Mouse (Mus musculus) limb, embryonic 14.5 days (tissue): Measurements from ENCODE around the gene Trak1. TPM values are rescaled to one million over a fixed set of nuclear protein-coding genes. Genes with fewer than 3 reads are reported as not detected.

ENCODE experiments used
- ATAC-seq: fragments of 200-750 bp; cut with Nextera tagmentation; 2 replicates; pipeline ENCODE4 v1.8.0; 2017; ENCODE audit warnings: low read depth, moderate number of reproducible peaks, moderate TSS enrichment; ENCODE audit not compliant: low FRiP score
- DNase-seq: peaks from one replicate; pipeline ENCODE4 v3.0.0-alpha.2; 2015; ENCODE audit warnings: low spot score
- H3K27ac ChIP-seq: fragments of 300-500 bp; sonication (generic); replicated peaks from 2 replicates; pipeline ENCODE4 v1.5.1; 2014; ENCODE audit warnings: low read depth, mild to moderate bottlenecking, low read length, moderate library complexity, mixed read lengths
- H3K27me3 ChIP-seq: fragments of 300-500 bp; sonication (generic); 2 replicates; pipeline ENCODE4 v1.6.1; 2014; ENCODE audit warnings: low read length, mixed read lengths; ENCODE audit not compliant: control insufficient read depth, insufficient read depth
- H3K36me3 ChIP-seq: fragments of 300-500 bp; sonication (generic); 2 replicates; pipeline ENCODE4 v1.6.1; 2014; ENCODE audit warnings: mild to moderate bottlenecking, low read length, moderate library complexity, mixed read lengths; ENCODE audit not compliant: control insufficient read depth, insufficient read depth
- H3K4me1 ChIP-seq: fragments of 300-500 bp; sonication (generic); 2 replicates; pipeline ENCODE4 v1.6.1; 2014; ENCODE audit warnings: antibody characterized with exemption, low read length, mixed read lengths; ENCODE audit not compliant: control insufficient read depth, insufficient read depth
- H3K4me2 ChIP-seq: fragments of 300-500 bp; sonication (generic); replicated peaks from 2 replicates; pipeline ENCODE4 v1.6.1; 2014; ENCODE audit warnings: low read depth, mild to moderate bottlenecking, low read length, moderate library complexity; ENCODE audit not compliant: severe bottlenecking
- H3K4me3 ChIP-seq: fragments of 300-500 bp; sonication (generic); replicated peaks from 2 replicates; pipeline ENCODE4 v1.5.1; 2014; ENCODE audit warnings: low read length
- H3K9ac ChIP-seq: fragments of 300-500 bp; sonication (generic); 2 replicates; pipeline ENCODE4 v1.6.1; 2014; ENCODE audit warnings: mild to moderate bottlenecking, low read depth, low read length, moderate library complexity; ENCODE audit not compliant: severe bottlenecking
- H3K9me3 ChIP-seq: fragments of 300-500 bp; sonication (generic); 2 replicates; pipeline ENCODE4 v1.6.1; 2016; ENCODE audit warnings: low read length; ENCODE audit not compliant: control insufficient read depth
- POLR2A ChIP-seq: fragments of 200-500 bp; IDR thresholded peaks from 2 replicates; pipeline ENCODE4 v1.8.0; 2012; ENCODE audit warnings: inconsistent platforms, mild to moderate bottlenecking, moderate library complexity, borderline replicate concordance; ENCODE audit not compliant: insufficient read depth, insufficient read length; ENCODE audit errors: extremely low read depth
- WGBS: fragments of 180-500 bp; shearing (Covaris S2); extraction: QIAGEN DNeasy Blood & Tissue Kit; methylation state at CpG from one replicate; pipeline ENCODE4 v1.1.7; 2014; 5-methylcytosine and 5-hydroxymethylcytosine counted together
- polyA plus RNA-seq, 2 experiments: library from polyadenylated mRNA; depleted of rRNA in 1 of 2; stranded (reverse) in 1 of 2; unstranded in 1 of 2; fragments of >200 nt; fragmentation: Nextera tagmentation in 1 of 2; extraction: Ambion mirVana in 1 of 2; gene quantifications; 2 replicates each; pipeline versions ENCODE4 v1.2.1 to v1.2.3; 2012 to 2014

Gene Trak1
- polyA plus RNA-seq, 2 experiments = 20.8 to 31.2 TPM

DNA sequence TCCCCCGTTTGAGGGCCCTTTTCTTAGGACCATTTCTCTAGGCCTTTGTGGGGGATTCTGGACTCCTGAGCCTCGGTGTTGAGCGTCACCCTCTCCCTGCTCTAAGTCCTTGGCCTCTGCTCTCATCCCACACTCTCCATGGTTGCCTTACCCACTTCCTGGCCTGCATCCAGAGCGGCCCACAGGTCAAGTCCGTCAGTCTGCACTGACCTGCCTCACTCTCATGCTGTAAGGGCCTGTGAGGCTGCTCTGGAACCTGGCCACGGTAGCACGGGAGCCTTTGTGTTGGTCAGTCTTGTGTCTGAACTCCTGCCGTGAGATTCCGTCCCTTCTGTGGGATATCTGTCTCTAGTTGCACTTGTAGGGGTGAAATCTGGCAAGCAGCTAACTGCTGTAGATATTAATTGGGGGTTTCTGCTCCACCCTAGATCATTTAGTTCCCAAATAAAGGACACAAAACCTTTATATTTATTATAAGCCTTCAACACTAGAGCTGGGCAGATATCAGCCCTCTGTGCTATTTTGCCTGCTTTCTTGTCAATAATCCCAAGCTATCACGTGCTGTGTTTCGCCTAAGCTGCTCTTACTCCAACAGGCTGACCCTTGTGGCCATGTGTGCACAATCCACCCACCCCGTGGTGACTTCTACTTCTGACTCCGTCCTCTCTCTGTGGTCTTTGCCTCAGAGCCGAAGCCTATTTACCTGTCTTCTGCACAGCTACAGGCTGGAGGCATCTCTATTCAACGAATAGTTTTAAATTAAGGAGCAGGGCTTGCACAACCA lies 136.6 kb downstream of the Trak1 start:
- H3K9me3 ChIP-seq = no peaks in the 10 kb centered on the region
- no peak overlapping the region for H3K9ac ChIP-seq
- no peak for ATAC-seq
- no peak overlapping the region for H3K27ac ChIP-seq
- no peaks in the 10 kb centered on the region for H3K27me3 ChIP-seq
- no peak for TF ChIP-seq POLR2A
- peaks cover 11% of the 10 kb centered on the region; the same call in 1 of the 2 replicates for H3K4me1 ChIP-seq
- DNase-seq = no peak
- no peak overlapping the region for H3K4me2 ChIP-seq
- 84% methylated on average over 15 of the region's 15 CpGs for WGBS
- H3K36me3 ChIP-seq = no peaks in the 10 kb centered on the region
- no peak overlapping the region for H3K4me3 ChIP-seq

DNA sequence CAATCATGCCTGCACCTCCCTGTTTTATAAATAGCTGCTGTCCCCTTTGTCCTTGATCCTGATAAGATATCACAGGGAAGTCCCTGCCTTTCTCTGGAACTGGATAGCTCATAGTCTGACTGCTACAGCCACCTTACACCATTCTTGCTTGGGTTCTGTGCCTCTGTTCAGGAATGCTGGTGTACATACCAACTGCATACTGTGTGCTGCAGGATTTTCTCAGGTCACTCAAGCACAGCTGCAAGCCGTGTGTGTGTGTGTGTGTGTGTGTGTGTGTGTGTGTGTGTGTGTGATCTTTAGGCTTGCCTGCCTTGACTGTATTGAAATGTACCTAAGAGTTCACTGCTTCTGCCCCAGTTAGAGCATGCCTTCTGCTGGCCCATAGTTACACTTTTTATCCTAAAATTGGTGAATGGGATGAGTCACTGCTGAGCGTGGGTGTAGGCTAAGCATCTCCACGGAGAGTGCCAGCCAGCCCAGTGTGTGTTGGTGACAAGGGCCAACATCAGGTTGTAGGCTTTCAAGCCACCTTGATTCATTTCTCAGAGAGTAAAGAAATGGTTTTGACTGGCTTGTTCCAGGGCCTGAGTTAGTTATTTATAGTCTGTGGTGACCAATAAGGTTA lies 138.1 kb downstream of the Trak1 start:
- H3K4me2 ChIP-seq = no peak overlapping the region
- WGBS = 69% methylated on average over 3 of the region's 3 CpGs
- no peaks in the 10 kb centered on the region for H3K27me3 ChIP-seq
- DNase-seq (no peak), ATAC-seq (peak; percentile 44; the same call in 1 of the 2 replicates)
- H3K36me3 ChIP-seq = no peaks in the 10 kb centered on the region
- no peaks in the 10 kb centered on the region for H3K9me3 ChIP-seq
- H3K9ac ChIP-seq = no peak overlapping the region
- 0 out of 2 replicates have a peak, but pooled peaks cover 4% of the 10 kb centered on the region for H3K4me1 ChIP-seq
- TF ChIP-seq POLR2A = no peak
- H3K27ac ChIP-seq = no peak overlapping the region
- no peak overlapping the region for H3K4me3 ChIP-seq

DNA sequence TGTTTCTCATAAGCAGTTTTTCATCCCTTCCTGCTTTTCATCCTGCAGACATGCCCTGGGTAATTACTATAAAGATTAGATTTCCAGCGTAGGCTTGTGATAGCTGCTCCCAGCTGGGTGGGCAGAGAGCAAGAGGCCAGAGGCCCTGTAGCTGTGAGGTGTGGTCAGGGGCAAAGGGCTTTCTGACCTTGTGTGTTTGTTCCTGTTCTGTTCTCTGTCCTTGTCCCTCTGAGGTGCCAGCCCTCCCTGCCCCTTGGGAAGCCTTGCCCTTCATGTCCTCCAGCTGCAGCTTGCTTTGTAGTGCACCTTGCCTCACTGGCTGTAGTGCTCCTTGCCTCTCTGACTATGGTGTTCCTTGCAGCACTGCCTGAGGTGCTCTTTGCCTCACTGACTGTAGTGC lies 139.2 kb downstream of the Trak1 start:
- Histone ChIP-seq H3K27ac (no peak overlapping the region), H3K9ac (no peak overlapping the region), H3K4me2 (no peak overlapping the region), H3K9me3 (no peaks in the 10 kb centered on the region), H3K36me3 (no peaks in the 10 kb centered on the region), H3K4me1 (no peaks in the 10 kb centered on the region), H3K4me3 (no peak overlapping the region), H3K27me3 (no peaks in the 10 kb centered on the region)
- ATAC-seq (no peak), DNase-seq (no peak)
- WGBS = 17% methylated on average over 1 of the region's 1 CpGs
- no peak for TF ChIP-seq POLR2A

DNA sequence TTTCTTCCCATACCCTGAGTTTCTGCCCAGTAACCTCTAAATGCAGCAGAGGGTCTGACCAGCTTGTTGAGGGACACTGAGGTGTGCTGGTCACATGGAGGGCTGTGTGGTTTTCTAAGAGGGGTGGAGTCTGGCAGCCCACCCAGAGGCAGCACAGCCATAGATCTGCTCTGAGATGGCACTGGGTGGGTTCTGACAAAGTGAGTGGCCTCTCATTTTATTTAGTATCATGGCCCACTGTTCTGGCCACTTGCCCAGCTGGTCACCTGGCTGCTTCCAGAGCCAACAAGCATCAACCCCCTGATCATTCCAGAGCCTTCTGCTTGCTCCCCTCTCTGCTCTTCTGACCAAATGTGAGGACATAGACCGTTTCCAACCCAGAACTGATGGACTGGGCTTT lies 144.8 kb downstream of the Trak1 start:
- Histone ChIP-seq H3K9me3 (no peaks in the 10 kb centered on the region), H3K27ac (no peak overlapping the region), H3K9ac (no peak overlapping the region), H3K27me3 (no peaks in the 10 kb centered on the region), H3K36me3 (peaks cover 36% of the 10 kb centered on the region), H3K4me1 (no peaks in the 10 kb centered on the region), H3K4me2 (no peak overlapping the region), H3K4me3 (no peak overlapping the region)
- TF ChIP-seq POLR2A = no peak
- no peak for ATAC-seq
- no peak for DNase-seq
- 54% methylated on average over 1 of the region's 1 CpGs for WGBS

DNA sequence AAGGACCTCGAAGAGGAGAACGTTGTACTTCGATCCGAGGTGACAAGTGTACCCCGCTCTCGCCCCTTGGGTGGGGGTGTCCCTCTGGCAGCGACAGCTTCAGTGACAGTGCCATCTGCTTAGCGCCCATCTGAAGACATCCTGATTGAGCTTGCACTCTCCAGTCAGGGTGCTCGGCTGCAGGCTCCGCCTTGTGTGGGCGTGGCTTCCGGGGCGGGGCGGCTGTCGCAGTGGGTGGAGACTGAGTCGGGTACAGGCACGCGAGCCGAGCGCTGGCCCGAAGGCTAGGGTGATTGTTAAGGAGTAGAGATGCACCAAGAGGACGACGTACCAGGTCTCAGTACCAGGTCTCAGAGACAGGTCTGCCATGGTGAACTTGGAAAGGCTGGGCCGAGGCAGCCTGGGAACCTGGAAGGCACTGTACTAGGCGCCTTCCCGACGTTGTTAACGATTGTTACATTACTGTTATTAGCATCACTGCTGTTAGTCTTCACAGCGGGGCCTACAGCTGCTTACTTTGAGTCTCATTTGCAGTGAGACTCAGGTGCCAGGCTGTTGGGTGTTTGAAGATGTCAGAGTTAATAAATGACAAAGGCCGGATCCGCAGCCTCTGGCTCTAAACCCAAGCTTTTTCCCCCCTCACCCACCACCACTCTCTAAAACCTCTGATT lies 146.5 kb downstream of the Trak1 start:
- TF ChIP-seq POLR2A = no peak
- Histone ChIP-seq H3K9me3 (no peaks in the 10 kb centered on the region), H3K27me3 (no peaks in the 10 kb centered on the region), H3K36me3 (peaks cover 53% of the 10 kb centered on the region), H3K4me3 (no peak overlapping the region), H3K4me1 (no peaks in the 10 kb centered on the region), H3K9ac (no peak overlapping the region), H3K4me2 (no peak overlapping the region), H3K27ac (no peak overlapping the region)
- ATAC-seq = no peak
- DNase-seq = no peak
- WGBS = 70% methylated on average over 31 of the region's 31 CpGs
